Mouse (Mus musculus): ENCODE data around the gene Zfp54. TPM values are rescaled to one million over a fixed set of nuclear protein-coding genes. Genes with fewer than 3 reads are reported as not detected.

The Zfp54 gene
- total RNA-seq, 2 experiments from 2014 or later: 0.68 to 1.5 TPM

Other genes with a start within 250 kb of the Zfp54 start
- gene Vmn1r234, start 197.1 kb upstream of the Zfp54 start, total RNA-seq (2021): not detected
- gene Vmn1r235, start 166.8 kb upstream of the Zfp54 start, total RNA-seq (2021): not detected
- not detected for gene Vmn1r236, start 140.3 kb upstream of the Zfp54 start, total RNA-seq (2021)
- gene Vmn1r237, start 111.4 kb upstream of the Zfp54 start, total RNA-seq (2021): not detected
- 1 to 10 TPM in 1 of 2 experiments, under 1 TPM in 1; 0.68 to 1.2 TPM for gene Zfp677, start 39.5 kb upstream of the Zfp54 start, total RNA-seq (2021)
- gene Zfp51, start 27.1 kb downstream of the Zfp54 start, total RNA-seq (2021): 1 to 10 TPM; 6.8 to 7.4 TPM
- gene Zfp53, start 65.8 kb downstream of the Zfp54 start, total RNA-seq (2021): 1 to 10 TPM; 1.7 to 2.6 TPM
- 1 to 10 TPM; 5.4 to 6.4 TPM for gene Zfp52, start 112.3 kb downstream of the Zfp54 start, total RNA-seq (2021)
- 1 to 10 TPM; 3.1 to 3.8 TPM for gene Zfp948, start 143.8 kb downstream of the Zfp54 start, total RNA-seq (2021)
- gene Zfp983, start 227.4 kb downstream of the Zfp54 start, total RNA-seq (2021): 1 to 10 TPM; 2.1 to 2.4 TPM